Mouse (Mus musculus): ENCODE measurements at regions not wholly inside any gene's neighbourhood (a gene's known extent, or its start where the extent isn't known, plus 50 kb on each side); places are given as distances from the start of the nearest gene placed in this dataset.

- TF ChIP-seq CTCF (IDR thresholded peaks at IDR 0.05; ENCODE audit: low read depth, low read length) (no peak), POLR2A (IDR thresholded peaks at IDR 0.05; ENCODE audit: insufficient read depth, low read length) (no peak)
These were observed 155.9 kb downstream of the Hlx start for GRCm38 (mm10) chr1:184576527-184576926.

Data from ES-Bruce4 (cell line).